Mouse (Mus musculus): Measurements from ENCODE around the gene Tmem268. TPM values are rescaled to one million over a fixed set of nuclear protein-coding genes. Genes with fewer than 3 reads are reported as not detected.
A peak's percentile ranks its signal among the peaks of the same experiment; 100 is the strongest.

Tmem268 gene
- 5.5 and 5.8 TPM in 2 replicates for polyA plus RNA-seq (2014; fragmentation: Nextera tagmentation; extraction: Ambion mirVana)

GRCm38 (mm10) chr4:63558407-63559081 is at the start of gene Tmem268:
Gene Tmem268 (plus strand): TSS chr4:63558781.
- Histone ChIP-seq H3K36me3 (ENCODE audit: control insufficient read depth, insufficient read depth, low read length) (peaks cover 8% of the 10 kb centered on the region; the same call in 1 of the 2 replicates), H3K9me3 (replicated peaks; ENCODE audit: control insufficient read depth, low read length) (no peaks in the 10 kb centered on the region), H3K27me3 (ENCODE audit: control insufficient read depth, insufficient read depth, low read length) (no peaks in the 10 kb centered on the region), H3K4me3 (ENCODE audit: low read depth, low read length) (peak within 1 kb of the TSS; percentile 64), H3K27ac (ENCODE audit: low read depth, low read length) (peak within 1 kb of the TSS; percentile 25), H3K9ac (ENCODE audit: low read depth, low read length) (peak within 1 kb of the TSS; percentile 77), H3K4me1 (ENCODE audit: control insufficient read depth, insufficient read depth, low read length) (peaks cover 35% of the 10 kb centered on the region), H3K4me2 (peak within 1 kb of the TSS; percentile 74)
- ATAC-seq (replicated peaks; ENCODE audit: insufficient number of reproducible peaks, low FRiP score, low TSS enrichment), result peak; percentile 70
- under 1% methylated on average over 59 of the region's 81 CpGs for WGBS (ENCODE audit: insufficient replicate concordance)

- WGBS (ENCODE audit: insufficient replicate concordance), result 80% methylated on average over 2 of the region's 2 CpGs
- no peaks in the 10 kb centered on the region for H3K36me3 ChIP-seq (ENCODE audit: control insufficient read depth, insufficient read depth, low read length)
- H3K27me3 ChIP-seq (ENCODE audit: control insufficient read depth, insufficient read depth, low read length), result 0 out of 2 replicates have a peak, but pooled peaks cover 5% of the 10 kb centered on the region
- no peak overlapping the region for H3K9ac ChIP-seq (ENCODE audit: low read depth, low read length)
- H3K4me1 ChIP-seq (ENCODE audit: control insufficient read depth, insufficient read depth, low read length), result no peaks in the 10 kb centered on the region
- H3K9me3 ChIP-seq (replicated peaks; ENCODE audit: control insufficient read depth, low read length), result no peaks in the 10 kb centered on the region
- ATAC-seq (replicated peaks; ENCODE audit: insufficient number of reproducible peaks, low FRiP score, low TSS enrichment), result no peak
- H3K4me3 ChIP-seq (ENCODE audit: low read depth, low read length), result no peak overlapping the region
- no peak overlapping the region for H3K4me2 ChIP-seq
- H3K27ac ChIP-seq (ENCODE audit: low read depth, low read length), result no peak overlapping the region
Measured at GRCm38 (mm10) chr4:63512921-63513320, 45.7 kb upstream of the Tmem268 start.

- Histone ChIP-seq H3K9me3 (replicated peaks; ENCODE audit: control insufficient read depth, low read length) (no peaks in the 10 kb centered on the region), H3K36me3 (ENCODE audit: control insufficient read depth, insufficient read depth, low read length) (no peaks in the 10 kb centered on the region), H3K4me3 (ENCODE audit: low read depth, low read length) (no peak overlapping the region), H3K4me2 (no peak overlapping the region), H3K4me1 (ENCODE audit: control insufficient read depth, insufficient read depth, low read length) (no peaks in the 10 kb centered on the region), H3K27ac (ENCODE audit: low read depth, low read length) (no peak overlapping the region), H3K27me3 (ENCODE audit: control insufficient read depth, insufficient read depth, low read length) (0 out of 2 replicates have a peak, but pooled peaks cover 5% of the 10 kb centered on the region), H3K9ac (ENCODE audit: low read depth, low read length) (no peak overlapping the region)
- ATAC-seq (replicated peaks; ENCODE audit: insufficient number of reproducible peaks, low FRiP score, low TSS enrichment), result no peak
- 65% methylated on average over 4 of the region's 4 CpGs for WGBS (ENCODE audit: insufficient replicate concordance)
Measured at GRCm38 (mm10) chr4:63514454-63514984, 44.1 kb upstream of the Tmem268 start.

- Histone ChIP-seq H3K4me1 (ENCODE audit: control insufficient read depth, insufficient read depth, low read length) (no peaks in the 10 kb centered on the region), H3K9ac (ENCODE audit: low read depth, low read length) (no peak overlapping the region), H3K36me3 (ENCODE audit: control insufficient read depth, insufficient read depth, low read length) (no peaks in the 10 kb centered on the region), H3K27ac (ENCODE audit: low read depth, low read length) (no peak overlapping the region), H3K4me2 (no peak overlapping the region), H3K4me3 (ENCODE audit: low read depth, low read length) (no peak overlapping the region), H3K27me3 (ENCODE audit: control insufficient read depth, insufficient read depth, low read length) (0 out of 2 replicates have a peak, but pooled peaks cover 5% of the 10 kb centered on the region), H3K9me3 (replicated peaks; ENCODE audit: control insufficient read depth, low read length) (no peaks in the 10 kb centered on the region)
- WGBS (ENCODE audit: insufficient replicate concordance), result 76% methylated on average over 5 of the region's 5 CpGs
- ATAC-seq (replicated peaks; ENCODE audit: insufficient number of reproducible peaks, low FRiP score, low TSS enrichment), result no peak
Measured at GRCm38 (mm10) chr4:63515021-63515420, 43.6 kb upstream of the Tmem268 start.

- Histone ChIP-seq H3K9me3 (replicated peaks; ENCODE audit: control insufficient read depth, low read length) (no peaks in the 10 kb centered on the region), H3K36me3 (ENCODE audit: control insufficient read depth, insufficient read depth, low read length) (no peaks in the 10 kb centered on the region), H3K4me2 (no peak overlapping the region), H3K9ac (ENCODE audit: low read depth, low read length) (no peak overlapping the region), H3K4me3 (ENCODE audit: low read depth, low read length) (no peak overlapping the region), H3K4me1 (ENCODE audit: control insufficient read depth, insufficient read depth, low read length) (no peaks in the 10 kb centered on the region), H3K27me3 (ENCODE audit: control insufficient read depth, insufficient read depth, low read length) (no peaks in the 10 kb centered on the region), H3K27ac (ENCODE audit: low read depth, low read length) (no peak overlapping the region)
- WGBS (ENCODE audit: insufficient replicate concordance), result 77% methylated on average over 2 of the region's 2 CpGs
- ATAC-seq (replicated peaks; ENCODE audit: insufficient number of reproducible peaks, low FRiP score, low TSS enrichment), result no peak
Measured at GRCm38 (mm10) chr4:63521813-63522419, 36.7 kb upstream of the Tmem268 start.

- Histone ChIP-seq H3K27me3 (ENCODE audit: control insufficient read depth, insufficient read depth, low read length) (no peaks in the 10 kb centered on the region), H3K27ac (ENCODE audit: low read depth, low read length) (no peak overlapping the region), H3K4me1 (ENCODE audit: control insufficient read depth, insufficient read depth, low read length) (no peaks in the 10 kb centered on the region), H3K4me3 (ENCODE audit: low read depth, low read length) (no peak overlapping the region), H3K4me2 (no peak overlapping the region), H3K9me3 (replicated peaks; ENCODE audit: control insufficient read depth, low read length) (no peaks in the 10 kb centered on the region), H3K9ac (ENCODE audit: low read depth, low read length) (no peak overlapping the region), H3K36me3 (ENCODE audit: control insufficient read depth, insufficient read depth, low read length) (no peaks in the 10 kb centered on the region)
- ATAC-seq (replicated peaks; ENCODE audit: insufficient number of reproducible peaks, low FRiP score, low TSS enrichment), result no peak
- 81% methylated on average over 8 of the region's 8 CpGs for WGBS (ENCODE audit: insufficient replicate concordance)
Measured at GRCm38 (mm10) chr4:63525514-63525913, 33.1 kb upstream of the Tmem268 start.

- no peak overlapping the region for H3K4me3 ChIP-seq (ENCODE audit: low read depth, low read length)
- no peak overlapping the region for H3K4me2 ChIP-seq
- H3K27ac ChIP-seq (ENCODE audit: low read depth, low read length), result no peak overlapping the region
- no peaks in the 10 kb centered on the region for H3K9me3 ChIP-seq (replicated peaks; ENCODE audit: control insufficient read depth, low read length)
- no peak for ATAC-seq (replicated peaks; ENCODE audit: insufficient number of reproducible peaks, low FRiP score, low TSS enrichment)
- 67% methylated on average over 6 of the region's 6 CpGs for WGBS (ENCODE audit: insufficient replicate concordance)
- no peak overlapping the region for H3K9ac ChIP-seq (ENCODE audit: low read depth, low read length)
- no peaks in the 10 kb centered on the region; the same call in 1 of the 2 replicates for H3K27me3 ChIP-seq (ENCODE audit: control insufficient read depth, insufficient read depth, low read length)
- H3K4me1 ChIP-seq (ENCODE audit: control insufficient read depth, insufficient read depth, low read length), result 0 out of 2 replicates have a peak, but pooled peaks cover 2% of the 10 kb centered on the region
- H3K36me3 ChIP-seq (ENCODE audit: control insufficient read depth, insufficient read depth, low read length), result no peaks in the 10 kb centered on the region
Measured at GRCm38 (mm10) chr4:63528946-63529345, 29.6 kb upstream of the Tmem268 start.

- H3K9ac ChIP-seq (ENCODE audit: low read depth, low read length), result no peak overlapping the region
- ATAC-seq (replicated peaks; ENCODE audit: insufficient number of reproducible peaks, low FRiP score, low TSS enrichment), result no peak
- no peaks in the 10 kb centered on the region for H3K36me3 ChIP-seq (ENCODE audit: control insufficient read depth, insufficient read depth, low read length)
- 0 out of 2 replicates have a peak, but pooled peaks cover 2% of the 10 kb centered on the region for H3K4me1 ChIP-seq (ENCODE audit: control insufficient read depth, insufficient read depth, low read length)
- no peak overlapping the region for H3K4me2 ChIP-seq
- H3K9me3 ChIP-seq (replicated peaks; ENCODE audit: control insufficient read depth, low read length), result no peaks in the 10 kb centered on the region
- H3K27me3 ChIP-seq (ENCODE audit: control insufficient read depth, insufficient read depth, low read length), result no peaks in the 10 kb centered on the region; the same call in 1 of the 2 replicates
- whole genome bisulfite sequencing (ENCODE audit: insufficient replicate concordance), result 74% methylated on average over 7 of the region's 7 CpGs
- H3K27ac ChIP-seq (ENCODE audit: low read depth, low read length), result no peak overlapping the region
- H3K4me3 ChIP-seq (ENCODE audit: low read depth, low read length), result no peak overlapping the region
Measured at GRCm38 (mm10) chr4:63530409-63530808, 28.2 kb upstream of the Tmem268 start.
